Mouse (Mus musculus): ENCODE data around the gene Arid3a.

Gene Arid3a

DNA sequence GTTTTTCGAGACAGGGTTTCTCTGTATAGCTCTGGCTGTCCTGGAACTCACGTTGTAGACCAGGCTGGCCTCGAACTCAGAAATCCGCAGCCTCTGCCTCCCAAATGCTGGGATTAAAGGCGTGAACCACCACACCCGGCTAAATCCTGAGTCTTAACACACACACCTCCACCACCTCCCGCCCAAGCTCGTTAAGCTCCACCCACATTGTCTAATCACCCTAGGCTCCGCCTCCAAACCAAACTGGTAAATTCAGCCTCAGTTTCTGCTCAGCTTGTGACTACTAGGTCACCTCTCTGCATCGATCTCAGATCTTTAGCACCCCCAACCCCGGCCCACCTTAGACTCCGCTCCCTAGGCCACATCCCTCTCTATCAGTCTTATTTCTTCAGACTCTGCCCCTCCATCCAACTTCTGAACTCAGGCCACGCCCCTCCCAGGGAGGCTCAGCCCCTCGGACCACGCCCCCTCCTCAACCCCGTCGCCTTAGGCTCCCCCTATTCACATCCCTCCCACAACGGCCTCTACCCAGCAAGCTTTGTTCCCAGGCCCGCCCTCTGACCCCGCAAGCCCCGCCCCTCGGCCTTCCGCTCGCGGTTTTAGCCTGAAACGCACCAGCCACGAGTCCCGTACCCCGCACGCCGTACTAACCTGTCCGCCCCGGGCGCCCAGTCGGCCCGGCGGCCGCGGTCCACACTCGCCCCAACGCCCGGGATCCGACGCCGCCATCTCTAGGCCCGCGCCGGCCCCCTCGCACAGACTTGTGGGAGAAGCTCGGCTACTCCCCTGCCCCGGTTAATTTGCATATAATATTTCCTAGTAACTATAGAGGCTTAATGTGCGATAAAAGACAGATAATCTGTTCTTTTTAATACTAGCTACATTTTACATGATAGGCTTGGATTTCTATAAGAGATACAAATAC, 18.4 kb upstream of the Arid3a start, which contains the start of gene Med16:
Gene Med16, minus strand, starts transcription at position 757 of the 925 bp plus-strand sequence.
- DNase-seq (ENCODE audit: low read depth, low spot score) = peak; percentile 91

DNA sequence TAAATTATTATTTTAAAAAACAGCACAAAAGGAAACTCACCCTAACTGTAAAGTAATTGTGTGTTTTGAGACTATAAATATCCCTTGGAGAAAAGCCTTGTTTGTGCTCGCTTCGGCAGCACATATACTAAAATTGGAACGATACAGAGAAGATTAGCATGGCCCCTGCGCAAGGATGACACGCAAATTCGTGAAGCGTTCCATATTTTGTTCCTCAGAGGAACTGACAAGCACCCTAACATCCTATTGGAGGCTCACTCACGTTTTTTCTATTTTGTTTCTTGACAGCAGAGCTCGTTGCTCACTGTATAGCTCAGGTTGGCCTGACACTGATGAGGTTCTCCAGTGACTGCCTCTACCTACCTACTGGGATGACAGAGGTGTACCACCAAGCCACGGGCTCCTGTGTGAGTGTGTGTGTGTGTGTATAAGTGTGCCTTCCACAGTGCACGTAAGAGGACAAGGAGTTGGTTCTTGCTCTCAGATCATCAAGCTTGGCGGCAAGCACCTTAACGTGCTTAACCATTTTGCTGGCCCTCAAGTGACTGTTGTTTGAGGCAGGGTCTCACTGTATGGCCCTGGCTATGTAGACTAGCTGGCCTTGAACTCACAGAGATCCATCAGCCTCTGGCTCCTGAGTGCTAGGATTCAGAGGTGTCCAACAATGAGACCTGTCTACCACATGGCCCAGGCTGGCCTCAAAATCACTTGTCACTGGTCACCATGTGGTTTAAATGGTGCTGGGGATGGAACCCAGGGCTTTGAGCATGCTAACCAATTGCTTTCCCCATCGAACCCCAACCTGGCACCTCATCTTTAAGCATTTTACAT, 17.5 kb upstream of the Arid3a start:
- DNase-seq (ENCODE audit: low read depth, low spot score) = no peak

DNA sequence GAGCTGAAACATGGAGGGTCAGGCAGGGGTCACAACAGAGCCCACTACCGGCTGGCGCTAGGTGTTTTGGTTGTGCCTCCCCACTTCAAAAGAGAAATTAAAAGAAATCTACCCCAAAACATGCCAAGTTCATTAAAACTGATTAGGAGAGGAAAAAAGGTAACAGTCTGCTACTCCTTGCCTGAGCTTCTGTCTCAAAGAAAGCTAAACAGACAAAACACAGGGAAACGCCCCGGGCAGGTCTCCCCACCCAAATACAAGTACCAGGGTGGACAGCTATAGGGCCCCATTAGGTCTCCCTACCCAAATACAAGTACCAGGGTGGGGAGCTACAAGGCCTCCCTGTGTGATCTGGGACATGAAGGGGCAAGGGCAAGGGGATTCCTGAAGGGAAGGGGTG, 16.3 kb upstream of the Arid3a start, which contains the start of gene Gm26602:
Gene Gm26602, plus strand, starts transcription at position 301 of the 400 bp plus-strand sequence.
- DNase-seq (ENCODE audit: low read depth, low spot score) = no peak

DNA sequence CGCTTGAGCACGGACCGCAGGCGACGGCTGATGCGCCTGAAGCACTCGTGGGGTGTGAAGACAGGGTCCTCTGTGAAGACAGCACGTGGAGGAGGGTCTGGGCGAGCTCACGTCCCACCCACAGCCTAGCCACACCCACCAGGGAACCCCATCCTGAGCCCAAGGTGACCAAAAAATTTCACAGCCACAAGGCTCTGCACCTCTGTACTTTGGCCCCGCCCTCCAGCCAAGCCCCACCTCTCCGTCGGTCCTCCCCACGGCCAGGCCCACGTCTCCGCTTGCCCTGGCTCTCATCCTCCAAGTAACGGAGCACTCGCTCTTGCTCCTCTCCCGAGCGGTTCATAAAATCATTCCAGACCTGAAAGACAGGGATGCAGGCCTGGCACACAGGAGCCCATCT, 14.4 kb upstream of the Arid3a start:
- no peak for DNase-seq (ENCODE audit: low read depth, low spot score)

DNA sequence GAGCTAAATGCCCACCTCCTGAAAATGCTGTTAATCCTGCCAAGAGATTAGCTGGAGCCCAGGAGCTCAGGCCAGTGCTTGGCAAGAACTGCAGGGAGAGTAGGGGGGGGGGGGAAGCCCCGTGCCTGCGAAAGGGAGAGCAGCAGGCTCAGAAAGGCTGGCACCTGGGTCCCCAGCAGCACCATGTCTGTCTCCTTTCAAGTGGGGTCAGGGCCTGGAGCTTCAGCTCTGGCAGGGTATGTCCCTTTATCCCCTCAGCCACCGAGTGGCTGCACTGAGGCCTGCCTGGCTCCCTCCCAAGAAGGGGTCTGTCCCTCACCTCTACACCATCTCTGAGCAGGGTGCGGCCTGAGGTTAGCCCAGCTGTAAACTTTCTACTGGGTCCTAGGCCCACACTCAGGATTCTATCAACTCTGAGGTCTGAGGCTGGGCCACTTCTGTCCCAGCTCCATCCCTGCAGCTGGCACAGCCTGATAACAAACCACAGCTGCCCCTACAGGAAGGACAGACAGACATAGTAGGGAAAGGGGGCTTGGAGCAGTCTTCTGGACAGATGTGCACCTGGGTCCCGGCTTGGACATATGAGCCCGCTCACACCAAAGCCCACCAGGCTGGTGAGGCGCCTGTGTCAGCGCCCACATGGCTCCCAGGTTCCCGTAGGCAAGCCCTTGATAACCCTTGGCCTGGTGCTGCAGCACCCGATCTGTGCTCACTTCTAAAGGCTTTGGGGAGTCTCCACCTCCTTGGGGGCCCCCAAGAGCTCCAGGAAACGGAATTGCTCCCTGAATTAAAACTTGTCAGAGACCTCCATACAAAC, 12.5 kb upstream of the Arid3a start:
- DNase-seq (ENCODE audit: low read depth, low spot score) = no peak

DNA sequence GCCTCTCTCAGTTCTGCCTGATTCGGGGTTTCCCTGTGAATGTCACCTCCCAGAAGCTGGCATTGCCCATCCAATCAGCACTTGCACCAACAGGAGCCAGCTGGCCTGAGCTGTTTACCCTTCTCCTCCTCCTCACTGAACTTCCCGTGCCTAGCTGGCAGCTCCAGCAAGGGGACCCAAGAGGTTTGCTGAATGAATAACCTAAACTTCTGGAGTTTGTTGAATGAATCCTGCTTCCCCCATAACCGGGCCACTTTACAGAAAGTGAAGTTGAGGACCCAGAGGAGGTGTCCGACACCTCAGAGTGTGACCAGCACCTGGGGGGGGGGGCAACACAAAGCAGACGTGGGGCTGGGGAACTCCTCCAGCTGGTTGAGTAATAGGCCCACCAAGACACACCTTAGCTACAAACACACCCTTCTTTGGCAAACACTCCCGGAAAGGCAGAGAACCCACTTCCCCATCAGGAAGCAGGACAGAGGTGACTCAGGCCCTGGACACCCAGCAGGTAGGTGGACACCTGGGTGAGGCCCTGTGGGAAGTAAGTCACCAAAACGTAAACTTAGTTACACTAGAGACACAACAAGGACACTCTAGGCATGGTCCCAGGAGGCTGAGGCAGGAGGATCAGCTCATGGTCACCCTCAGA, 11.8 kb upstream of the Arid3a start:
- no peak for DNase-seq (ENCODE audit: low read depth, low spot score)

DNA sequence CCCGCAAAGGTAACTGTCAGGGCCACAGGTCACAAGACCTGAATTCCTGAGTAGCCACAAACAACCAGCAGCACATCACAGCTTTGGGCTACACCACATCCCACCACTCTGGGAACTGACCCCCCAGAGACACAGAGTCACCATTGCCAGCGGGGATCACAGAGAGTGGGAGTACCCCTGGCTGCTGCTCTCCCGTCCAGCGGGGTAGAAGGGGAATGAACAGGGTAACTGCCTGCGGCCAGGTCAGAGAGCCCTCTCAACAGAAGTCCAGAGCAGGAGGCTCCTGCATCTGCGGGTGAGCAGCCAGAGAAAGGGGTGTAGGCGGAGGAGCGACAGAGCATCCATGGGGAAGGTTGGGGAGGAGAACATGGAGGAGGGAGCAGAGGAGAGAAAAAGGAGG, 10.8 kb upstream of the Arid3a start:
- no peak for DNase-seq (ENCODE audit: low read depth, low spot score)

DNA sequence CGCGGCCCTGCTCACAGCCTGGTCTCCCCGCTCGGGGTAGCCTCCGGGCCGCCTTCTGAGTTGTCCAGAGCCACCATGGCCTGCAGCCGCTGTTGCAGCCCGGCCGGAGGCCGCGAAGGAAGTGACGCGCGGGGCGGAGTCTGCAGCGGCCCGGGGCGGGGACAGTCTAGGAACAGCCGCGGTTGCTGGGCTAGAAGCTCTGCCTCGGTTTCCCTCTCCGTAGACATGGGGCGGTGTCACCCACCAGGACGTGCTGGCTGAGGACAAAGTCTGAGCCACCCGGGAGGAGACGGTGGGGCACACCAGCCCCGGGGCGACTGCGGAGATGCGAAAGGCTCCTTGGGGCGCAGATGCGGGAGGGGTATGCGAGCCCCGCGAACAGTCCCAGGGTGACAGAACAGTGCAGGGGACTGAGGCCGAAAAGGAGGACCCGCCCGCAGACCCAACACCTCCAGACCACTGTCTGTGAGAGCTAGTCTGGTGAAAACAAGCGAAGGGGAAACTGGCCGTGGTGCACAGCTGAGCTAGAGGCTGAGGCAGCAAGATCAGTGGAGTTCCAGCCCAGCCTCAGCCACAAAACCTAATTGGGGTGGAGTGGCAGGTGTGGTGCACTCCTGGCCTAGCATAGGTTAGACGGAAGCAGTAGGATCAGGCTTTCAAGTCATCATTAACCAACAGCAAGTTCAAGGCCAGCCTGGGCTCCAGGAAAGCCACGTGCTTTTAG, 9.9 kb upstream of the Arid3a start, which contains the start of gene Kiss1r:
Gene Kiss1r, plus strand, starts transcription at position 164 of the 724 bp plus-strand sequence.
- no peak for DNase-seq (ENCODE audit: low read depth, low spot score)

DNA sequence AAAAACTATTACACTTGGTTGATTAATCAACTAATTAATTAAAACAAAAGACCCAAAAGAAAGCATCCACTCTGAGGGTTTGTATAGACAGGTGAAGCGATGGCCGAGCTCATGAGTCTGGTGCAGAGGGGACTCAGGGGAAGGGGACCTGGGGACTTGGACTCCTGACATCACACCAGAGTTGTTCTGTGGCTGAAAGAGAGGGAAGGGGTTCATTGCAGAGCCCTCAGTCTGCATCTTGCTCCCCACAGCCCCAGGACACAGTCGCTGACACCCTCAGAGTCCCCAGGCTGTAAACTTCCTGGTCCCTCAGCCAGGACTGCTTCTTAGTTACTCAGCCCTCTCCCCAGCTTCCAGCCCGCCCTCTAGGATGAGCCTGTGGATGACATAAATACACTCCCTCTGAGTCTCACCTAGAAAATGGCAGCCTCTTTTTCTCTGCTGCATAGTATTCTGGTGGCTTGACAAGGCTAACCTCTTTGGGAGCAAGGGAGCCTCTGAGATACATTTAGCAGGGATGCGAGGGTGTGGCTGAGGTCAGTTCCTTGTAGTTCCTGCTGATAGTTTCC, 9.2 kb upstream of the Arid3a start:
- DNase-seq (ENCODE audit: low read depth, low spot score) = no peak

DNA sequence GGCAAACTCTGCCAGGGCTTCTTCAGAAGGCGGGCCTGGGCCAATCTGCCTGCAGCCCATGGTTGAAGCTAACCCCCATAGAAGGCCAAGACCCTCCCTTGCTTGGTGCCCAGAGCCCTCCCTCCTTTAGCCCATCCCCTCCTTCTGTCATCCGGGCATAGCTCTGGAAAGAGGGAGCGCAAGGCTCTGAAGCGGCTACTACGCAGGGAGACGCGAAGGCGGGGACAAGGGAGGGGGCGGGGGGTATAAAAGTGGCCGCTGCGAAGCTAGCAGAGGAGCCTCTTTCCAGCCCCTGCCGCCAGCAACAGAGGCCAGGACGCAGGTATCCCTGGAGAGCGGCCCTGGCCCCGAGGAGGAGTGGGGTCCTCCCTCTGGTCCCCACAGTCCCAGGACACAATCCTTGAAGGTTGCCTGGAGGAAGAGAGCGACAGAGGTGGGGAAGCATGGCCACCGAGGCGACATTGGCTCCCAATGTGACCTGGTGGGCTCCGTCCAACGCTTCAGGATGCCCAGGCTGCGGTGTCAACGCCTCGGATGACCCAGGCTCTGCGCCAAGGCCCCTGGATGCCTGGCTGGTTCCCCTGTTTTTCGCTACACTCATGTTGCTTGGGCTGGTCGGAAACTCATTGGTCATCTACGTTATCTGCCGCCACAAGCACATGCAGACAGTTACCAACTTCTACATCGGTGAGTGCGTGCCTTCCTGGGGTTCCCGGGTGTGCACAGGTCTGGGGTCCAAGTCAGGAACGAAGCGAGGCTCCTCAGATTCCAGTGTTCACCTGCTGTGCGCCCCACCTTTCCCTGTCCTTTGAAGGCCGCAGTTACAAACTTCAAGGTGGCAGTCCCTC, 8.4 kb upstream of the Arid3a start:
- no peak for DNase-seq (ENCODE audit: low read depth, low spot score)

DNA sequence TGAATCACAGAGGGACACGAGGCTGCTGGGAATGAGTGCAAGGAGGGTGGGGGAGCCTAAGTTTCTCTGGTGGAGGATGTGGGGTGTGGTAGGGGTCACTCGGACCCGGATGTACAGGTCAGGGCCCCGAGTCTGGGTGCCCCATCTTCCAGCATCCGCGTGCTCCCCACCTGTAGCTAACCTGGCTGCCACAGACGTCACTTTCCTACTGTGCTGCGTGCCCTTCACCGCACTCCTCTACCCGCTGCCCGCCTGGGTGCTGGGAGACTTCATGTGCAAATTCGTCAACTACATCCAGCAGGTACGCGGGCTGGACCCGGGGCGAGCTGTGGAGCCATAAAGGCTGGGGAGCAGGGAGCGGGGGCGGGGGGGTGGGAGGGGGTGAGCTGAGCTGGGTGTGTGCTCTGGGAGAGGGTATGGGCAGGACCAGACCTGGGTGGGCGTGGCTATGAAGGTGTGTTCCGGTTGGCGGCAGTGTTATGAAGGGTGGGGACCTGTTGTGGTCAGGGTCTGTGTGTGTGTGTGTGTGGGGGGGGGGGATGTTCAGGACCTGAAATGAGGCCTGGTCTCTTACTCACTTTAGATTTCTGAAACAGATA, 7.5 kb upstream of the Arid3a start:
- no peak for DNase-seq (ENCODE audit: low read depth, low spot score)

DNA sequence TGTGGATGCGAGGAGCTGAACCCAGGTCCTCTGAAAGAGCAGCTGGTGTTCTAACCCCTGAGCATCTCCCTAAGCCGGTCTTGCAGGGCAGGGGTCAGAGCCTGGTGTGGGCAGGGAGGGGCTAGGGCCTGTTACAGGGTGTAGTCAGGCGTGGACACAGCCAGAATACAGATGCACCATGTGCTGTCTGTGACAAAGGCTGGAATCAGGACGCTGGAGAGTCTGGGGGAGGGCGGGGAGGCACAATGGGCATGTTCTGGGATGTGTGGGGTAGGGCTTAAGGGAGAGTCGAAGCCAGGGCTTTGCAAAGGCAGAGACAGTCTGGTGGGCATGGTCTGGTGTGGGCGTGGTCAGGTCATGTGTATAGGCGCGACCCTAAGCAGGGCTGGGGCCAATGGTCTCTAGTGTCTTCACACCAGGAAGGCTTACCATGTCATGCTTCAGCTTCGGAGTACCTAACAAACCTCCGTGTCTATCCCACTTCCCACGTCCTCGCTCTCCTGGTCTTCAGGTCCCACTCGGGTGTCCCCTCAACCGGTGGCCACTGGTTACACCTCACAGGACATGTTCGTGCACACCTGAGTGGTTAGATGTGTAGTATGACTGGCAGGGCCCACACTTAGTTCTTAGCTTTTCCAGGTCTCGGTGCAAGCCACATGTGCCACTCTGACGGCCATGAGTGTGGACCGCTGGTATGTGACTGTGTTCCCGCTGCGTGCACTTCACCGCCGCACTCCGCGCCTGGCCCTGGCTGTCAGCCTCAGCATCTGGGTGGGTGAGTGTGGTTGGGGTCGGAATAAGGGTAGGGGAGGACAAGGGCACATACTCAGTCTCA, 6.6 kb upstream of the Arid3a start:
- DNase-seq (ENCODE audit: low read depth, low spot score) = no peak

DNA sequence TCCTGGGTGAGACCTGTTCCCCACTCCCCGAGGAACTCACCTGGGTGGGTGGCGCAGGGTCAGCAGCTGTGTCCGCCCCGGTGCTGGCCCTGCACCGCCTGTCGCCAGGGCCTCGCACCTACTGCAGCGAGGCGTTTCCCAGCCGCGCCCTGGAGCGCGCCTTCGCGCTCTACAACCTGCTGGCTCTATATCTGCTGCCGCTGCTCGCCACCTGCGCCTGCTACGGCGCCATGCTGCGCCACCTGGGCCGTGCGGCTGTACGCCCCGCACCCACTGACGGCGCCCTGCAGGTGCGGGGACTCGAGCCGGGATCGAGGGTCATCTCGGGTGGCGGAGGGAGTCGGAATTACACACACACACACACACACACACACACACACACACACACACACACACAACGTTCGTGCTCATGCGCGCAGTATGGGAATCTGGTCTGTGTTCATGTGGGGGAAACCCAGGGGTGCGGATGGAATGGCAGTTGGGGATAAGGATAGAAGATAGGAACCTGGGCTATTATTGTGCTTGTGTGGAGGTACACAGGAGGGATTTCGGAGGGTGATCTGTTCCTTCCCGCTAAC, 5.8 kb upstream of the Arid3a start, which contains the start of gene R3hdm4:
Gene R3hdm4, minus strand, starts transcription at position 251 of the 578 bp plus-strand sequence.
- no peak for DNase-seq (ENCODE audit: low read depth, low spot score)

DNA sequence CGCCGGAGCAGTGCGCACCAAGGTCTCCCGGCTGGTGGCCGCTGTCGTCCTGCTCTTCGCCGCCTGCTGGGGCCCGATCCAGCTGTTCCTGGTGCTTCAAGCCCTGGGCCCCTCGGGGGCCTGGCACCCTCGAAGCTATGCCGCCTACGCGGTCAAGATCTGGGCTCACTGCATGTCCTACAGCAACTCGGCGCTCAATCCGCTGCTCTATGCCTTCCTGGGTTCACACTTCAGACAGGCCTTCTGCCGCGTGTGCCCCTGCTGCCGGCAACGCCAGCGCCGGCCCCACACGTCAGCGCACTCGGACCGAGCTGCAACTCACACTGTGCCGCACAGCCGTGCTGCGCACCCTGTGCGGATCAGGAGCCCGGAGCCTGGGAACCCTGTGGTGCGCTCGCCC, 5.3 kb upstream of the Arid3a start:
- no peak for DNase-seq (ENCODE audit: low read depth, low spot score)

DNA sequence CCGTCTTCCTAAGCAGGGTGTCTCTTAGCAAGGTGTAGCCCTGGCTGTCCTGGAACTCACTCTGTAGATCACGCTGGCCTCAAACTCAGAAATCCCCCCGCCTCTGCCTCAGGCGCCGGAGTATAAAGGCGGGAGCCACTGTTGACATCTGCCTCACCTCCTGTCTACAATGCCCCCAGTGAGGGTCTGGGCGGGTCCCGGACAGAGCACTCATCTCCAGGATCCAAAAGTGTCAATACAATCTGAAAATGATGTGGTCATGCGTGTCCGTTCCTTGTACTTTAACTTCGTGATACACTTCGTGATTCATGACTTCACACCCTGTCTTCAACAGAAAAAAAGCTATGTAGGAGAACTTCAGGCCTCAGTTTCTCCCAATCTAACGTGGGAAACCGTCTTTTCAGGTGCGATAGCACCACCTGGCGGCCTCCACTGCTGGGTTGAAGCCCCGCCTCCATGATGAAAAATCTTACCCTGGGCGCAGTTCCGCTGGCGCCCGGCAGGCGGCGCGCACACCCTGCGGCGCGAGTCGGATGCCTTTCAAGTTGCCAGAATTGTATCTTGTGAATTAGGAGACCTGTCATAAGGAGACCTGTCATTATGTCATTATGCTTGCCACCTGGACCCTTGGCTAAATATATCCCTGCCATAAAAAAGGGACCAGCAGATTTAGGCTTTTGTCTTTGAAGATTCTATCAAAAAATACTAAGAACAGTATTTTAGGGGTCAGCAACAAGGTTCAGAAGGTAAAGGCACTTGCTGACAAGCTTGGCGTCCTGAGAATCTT, 1.7 kb upstream of the Arid3a start:
- no peak for DNase-seq (ENCODE audit: low read depth, low spot score)

DNA sequence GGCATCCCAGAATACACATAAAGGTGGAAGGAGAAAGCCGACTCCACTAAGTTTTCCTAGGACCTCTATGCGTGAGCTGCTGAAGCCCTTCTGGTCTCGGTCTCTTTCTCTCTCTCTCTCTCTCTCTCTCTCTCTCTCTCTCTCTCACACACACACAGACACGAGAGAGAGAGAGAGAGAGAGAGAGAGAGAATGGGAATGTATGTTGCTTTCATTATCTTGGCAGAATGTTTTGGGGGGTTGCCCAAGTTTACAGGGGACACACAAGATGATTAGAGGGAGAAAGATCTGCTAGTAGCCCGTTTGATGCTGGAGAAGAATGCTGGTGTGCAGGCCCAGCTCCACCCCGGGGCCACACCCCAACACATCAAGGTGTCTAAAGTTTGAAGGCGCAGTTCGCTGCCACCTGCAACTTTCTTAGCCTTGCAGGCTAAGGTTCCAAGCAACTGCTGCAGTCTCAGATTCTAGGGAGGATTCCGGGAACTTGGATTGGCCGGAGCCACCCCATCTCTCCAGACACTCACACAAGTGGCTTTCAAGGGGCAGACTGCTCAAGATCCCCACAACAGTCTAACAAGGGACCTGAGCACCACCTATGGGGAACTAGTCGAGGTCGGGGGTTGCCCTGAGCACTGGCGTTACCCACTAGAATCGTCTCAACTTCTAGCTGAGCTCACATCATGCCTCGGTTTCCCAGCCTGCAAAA, 905 bp upstream of the Arid3a start:
- DNase-seq (ENCODE audit: low read depth, low spot score) = no peak
